Mouse (Mus musculus) small intestine, adult 2 months (tissue): ENCODE data around the gene Cmya5.

Source experiments
- CTCF ChIP-seq: fragments of 200-500 bp; IDR thresholded peaks from 2 replicates; pipeline ENCODE4 v1.5.1; 2012; ENCODE audit warnings: low read depth, mild to moderate bottlenecking, control low read depth, inconsistent platforms, low read length, moderate library complexity, mixed read lengths; ENCODE audit not compliant: insufficient replicate concordance, insufficient read length; ENCODE audit errors: extremely low read depth
- POLR2A ChIP-seq: fragments of 200-500 bp; IDR thresholded peaks from 2 replicates; pipeline ENCODE4 v1.6.1; 2012; ENCODE audit warnings: low read depth, mild to moderate bottlenecking, control low read depth, inconsistent platforms, low read length, moderate library complexity

DNA sequence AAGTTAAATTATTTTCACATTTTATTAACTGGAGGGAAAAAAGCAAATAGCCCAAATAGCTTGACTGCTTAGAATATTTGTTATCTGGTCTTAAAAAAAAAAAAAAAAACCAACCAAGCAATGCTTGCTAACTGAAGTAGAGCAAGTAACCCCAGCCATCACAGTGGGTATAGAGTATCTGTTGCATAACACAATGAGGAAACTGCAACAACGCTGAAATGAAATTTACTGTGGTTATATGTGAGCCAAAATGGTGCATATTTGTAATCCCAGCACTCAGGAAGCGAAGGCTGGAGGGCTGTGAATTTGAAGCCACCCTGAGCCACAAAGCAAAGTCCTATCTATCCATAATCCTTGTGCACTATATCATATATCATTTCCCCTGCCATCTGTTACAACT lies 35.0 kb upstream of the Cmya5 start:
- TF ChIP-seq CTCF (no peak), POLR2A (no peak)
